Mouse (Mus musculus) liver, embryonic 11.5 days (tissue): ENCODE data around the gene Slc5a10. TPM values are rescaled to one million over a fixed set of nuclear protein-coding genes. Genes with fewer than 3 reads are reported as not detected.
"Not testable (repeated sequence)": the region's sequence is repeated elsewhere in the genome, so short reads cannot be mapped to it uniquely, and the experiment has no call there.

Experiments used
- ATAC-seq: fragments of 200-750 bp; cut with Nextera tagmentation; replicated peaks from 2 replicates; pipeline ENCODE4 v1.8.0; 2017; ENCODE audit warnings: moderate number of reproducible peaks, mild to moderate bottlenecking, moderate TSS enrichment, moderate library complexity; ENCODE audit not compliant: low FRiP score
- DNase-seq: peaks from one replicate; pipeline ENCODE4 v3.0.0-alpha.2; 2017; ENCODE audit warnings: low spot score
- H3K27ac ChIP-seq: fragments of 300-500 bp; sonication (generic); 2 replicates; pipeline ENCODE4 v1.5.1; 2014; ENCODE audit warnings: mild to moderate bottlenecking, low read depth, low read length, control low read depth
- H3K27me3 ChIP-seq: fragments of 300-500 bp; sonication (generic); replicated peaks from 2 replicates; pipeline ENCODE4 v1.6.1; 2014; ENCODE audit warnings: low read length, mixed read lengths; ENCODE audit not compliant: control insufficient read depth, insufficient read depth
- H3K36me3 ChIP-seq: fragments of 300-500 bp; sonication (generic); 2 replicates; pipeline ENCODE4 v1.6.1; 2014; ENCODE audit warnings: mild to moderate bottlenecking, low read length, moderate library complexity, mixed read lengths; ENCODE audit not compliant: control insufficient read depth, insufficient read depth
- H3K4me1 ChIP-seq: fragments of 300-500 bp; sonication (generic); replicated peaks from 2 replicates; pipeline ENCODE4 v1.6.1; 2014; ENCODE audit warnings: low read length, mixed read lengths; ENCODE audit not compliant: control insufficient read depth, insufficient read depth
- H3K4me2 ChIP-seq: fragments of 300-500 bp; sonication (generic); 2 replicates; pipeline ENCODE4 v1.6.1; 2014; ENCODE audit warnings: mild to moderate bottlenecking, control low read depth, moderate library complexity
- H3K4me3 ChIP-seq: fragments of 300-500 bp; sonication (generic); 2 replicates; pipeline ENCODE4 v1.5.1; 2014; ENCODE audit warnings: low read depth, low read length, control low read depth
- H3K9ac ChIP-seq: fragments of 300-500 bp; sonication (generic); 2 replicates; pipeline ENCODE4 v1.6.1; 2014; ENCODE audit warnings: low read depth, low read length, control low read depth
- H3K9me3 ChIP-seq: fragments of 300-500 bp; sonication (generic); 2 replicates; pipeline ENCODE4 v1.6.1; 2016; ENCODE audit warnings: low read length, inconsistent platforms, mixed read lengths; ENCODE audit not compliant: control insufficient read depth
- WGBS: fragments of 180-500 bp; shearing (Covaris S2); extraction: QIAGEN DNeasy Blood & Tissue Kit; methylation state at CpG from one replicate; pipeline ENCODE4 v1.1.7; 2014; 5-methylcytosine and 5-hydroxymethylcytosine counted together
- polyA plus RNA-seq: library from polyadenylated mRNA; unstranded; fragments of >200 nt; fragmentation: Nextera tagmentation; extraction: Ambion mirVana; gene quantifications from 2 replicates; pipeline ENCODE4 v1.2.1, GENCODE M21; 2014

Gene Slc5a10
- polyA plus RNA-seq, 1 experiment from 2014 or later: not detected

DNA sequence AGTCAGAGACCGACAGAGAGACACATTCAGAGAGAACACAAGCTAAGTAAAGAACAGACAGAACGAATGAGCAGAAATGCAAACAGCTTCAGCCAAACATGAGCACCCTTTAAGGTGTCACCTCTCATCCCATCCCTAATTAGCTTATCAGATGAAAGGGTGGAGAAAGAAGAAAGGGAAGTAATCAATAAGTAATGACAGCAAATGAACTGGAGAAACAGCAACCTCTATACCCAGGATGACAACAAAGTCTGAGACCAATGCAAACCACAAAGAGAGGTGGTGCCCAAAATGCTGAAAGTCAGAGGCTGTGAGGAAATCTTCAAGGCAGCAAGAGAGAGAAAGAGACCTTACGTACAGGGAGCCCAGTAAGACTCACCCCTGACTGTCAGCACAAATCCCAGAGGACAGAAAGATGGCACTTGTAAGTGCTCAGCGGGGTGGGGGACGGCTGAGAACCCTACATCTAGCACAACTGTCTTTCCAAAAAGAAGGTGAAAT is 75.2 kb downstream of the Slc5a10 start:
- H3K9ac ChIP-seq: no peak overlapping the region
- no peak overlapping the region for H3K4me3 ChIP-seq
- no peaks in the 10 kb centered on the region for H3K4me1 ChIP-seq
- no peaks in the 10 kb centered on the region for H3K36me3 ChIP-seq
- no peak overlapping the region for H3K4me2 ChIP-seq
- 64% methylated on average over 5 of the region's 5 CpGs for WGBS
- ATAC-seq (no peak), DNase-seq (no peak)
- H3K27ac ChIP-seq: no peak overlapping the region
- H3K9me3 ChIP-seq: no peaks in the 10 kb centered on the region
- H3K27me3 ChIP-seq: no peaks in the 10 kb centered on the region

DNA sequence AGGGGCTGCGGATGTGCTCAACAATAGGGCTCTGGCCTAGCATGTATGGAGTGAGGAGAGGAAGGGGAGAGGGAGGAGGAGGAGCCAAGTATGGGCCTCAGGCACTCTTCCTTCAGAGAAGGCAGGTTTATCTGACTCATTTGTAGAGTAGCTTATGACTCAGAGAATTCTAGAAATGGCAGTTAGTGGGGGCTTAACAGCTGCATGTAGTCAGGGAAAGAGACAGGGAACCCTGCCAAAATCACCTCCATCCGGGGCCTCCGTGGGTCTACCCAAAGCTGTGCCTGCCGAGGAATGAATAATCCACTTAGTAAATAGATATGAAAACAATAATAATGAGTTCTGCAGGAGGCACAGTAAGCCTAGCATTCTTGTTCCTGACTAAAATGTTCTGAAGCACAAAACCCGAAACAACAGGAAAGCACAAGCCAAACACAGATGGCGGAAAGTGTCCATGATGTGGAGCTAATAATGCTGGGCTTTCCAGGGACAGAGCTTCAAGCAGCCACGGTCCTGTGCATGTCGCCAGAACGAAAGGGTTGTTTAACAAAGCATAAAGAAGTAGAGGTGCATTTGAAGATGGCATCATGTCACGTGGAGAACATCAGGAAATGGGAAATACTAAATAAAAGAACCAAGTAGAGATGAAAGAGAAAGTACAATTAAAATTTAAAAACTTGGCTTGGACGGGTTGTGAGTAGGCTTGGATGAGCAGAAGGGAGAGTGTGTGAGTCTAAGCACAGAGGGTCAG is 75.9 kb downstream of the Slc5a10 start:
- ATAC-seq (no peak), DNase-seq (no peak)
- Histone ChIP-seq H3K9me3 (no peaks in the 10 kb centered on the region), H3K9ac (no peak overlapping the region), H3K4me1 (no peaks in the 10 kb centered on the region), H3K4me2 (no peak overlapping the region), H3K4me3 (no peak overlapping the region), H3K27ac (no peak overlapping the region), H3K27me3 (no peaks in the 10 kb centered on the region), H3K36me3 (no peaks in the 10 kb centered on the region)
- 78% methylated on average over 11 of the region's 11 CpGs for WGBS

DNA sequence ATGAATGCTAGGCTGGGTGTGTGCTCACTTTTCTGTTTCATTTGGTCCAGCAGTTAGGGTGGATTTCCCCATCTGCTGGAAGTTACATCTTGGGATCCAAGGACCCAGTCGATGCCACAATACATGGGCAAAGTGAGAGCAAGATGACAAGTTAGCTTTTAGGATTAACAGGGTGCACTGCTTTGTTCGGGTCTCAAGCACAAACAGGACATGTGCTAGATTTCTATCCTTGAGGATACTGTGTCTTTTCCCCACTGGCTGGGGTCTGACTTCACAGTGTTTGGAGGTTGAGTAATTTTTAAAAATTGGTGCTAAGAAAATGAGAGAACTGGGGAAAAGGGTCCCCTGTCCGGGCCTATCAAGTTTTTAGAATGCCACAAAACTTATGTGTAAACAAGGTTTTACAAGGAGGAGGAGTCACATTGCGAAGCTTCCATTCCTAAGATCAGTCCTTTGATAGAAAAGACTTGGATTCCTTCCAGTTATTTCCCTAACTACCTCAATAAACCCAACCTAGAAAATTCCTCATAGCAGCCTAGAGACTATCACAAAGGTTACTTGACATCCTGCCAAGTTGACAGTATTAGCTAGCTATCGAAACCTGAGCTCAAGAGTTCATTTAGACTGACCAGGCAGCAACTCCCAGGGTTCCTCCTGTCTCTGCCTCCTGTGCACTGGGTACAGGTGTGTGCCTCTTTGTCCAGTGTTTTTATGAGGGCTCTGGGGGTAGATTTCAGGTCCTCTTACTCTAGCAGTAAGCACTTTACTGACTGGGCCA is 77.3 kb downstream of the Slc5a10 start:
- ATAC-seq (no peak), DNase-seq (no peak)
- Histone ChIP-seq H3K27ac (no peak overlapping the region), H3K9me3 (no peaks in the 10 kb centered on the region), H3K4me2 (no peak overlapping the region), H3K9ac (no peak overlapping the region), H3K36me3 (no peaks in the 10 kb centered on the region), H3K27me3 (peaks cover 6% of the 10 kb centered on the region; the same call in 1 of the 2 replicates), H3K4me3 (no peak overlapping the region), H3K4me1 (no peaks in the 10 kb centered on the region)
- 74% methylated on average over 5 of the region's 5 CpGs for WGBS

DNA sequence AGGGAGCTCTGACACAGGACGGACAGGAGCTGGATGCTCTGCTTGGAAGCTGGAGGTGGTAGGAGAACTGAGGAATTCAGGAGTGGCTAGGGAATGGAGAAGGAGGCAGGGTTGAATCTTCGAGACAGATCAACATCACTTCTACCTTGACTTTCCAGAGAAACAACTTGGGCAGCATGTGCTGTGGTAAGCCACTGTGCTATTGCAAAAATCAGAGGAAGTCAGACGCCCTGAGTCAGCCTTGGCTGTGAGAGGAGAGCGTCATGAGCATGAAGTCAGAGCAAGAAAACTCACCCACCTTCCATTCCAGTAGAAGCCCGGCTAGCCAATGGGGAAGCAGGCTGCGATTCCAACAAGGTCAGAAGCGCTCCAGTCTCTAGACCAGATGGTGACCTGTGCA is 78.5 kb downstream of the Slc5a10 start:
- Histone ChIP-seq H3K4me1 (no peaks in the 10 kb centered on the region), H3K27me3 (peaks cover 6% of the 10 kb centered on the region; the same call in 1 of the 2 replicates), H3K9ac (no peak overlapping the region), H3K4me2 (no peak overlapping the region), H3K4me3 (no peak overlapping the region), H3K36me3 (no peaks in the 10 kb centered on the region), H3K27ac (no peak overlapping the region), H3K9me3 (no peaks in the 10 kb centered on the region)
- no peak for DNase-seq
- no peak for ATAC-seq
- WGBS: 65% methylated on average over 7 of the region's 7 CpGs

DNA sequence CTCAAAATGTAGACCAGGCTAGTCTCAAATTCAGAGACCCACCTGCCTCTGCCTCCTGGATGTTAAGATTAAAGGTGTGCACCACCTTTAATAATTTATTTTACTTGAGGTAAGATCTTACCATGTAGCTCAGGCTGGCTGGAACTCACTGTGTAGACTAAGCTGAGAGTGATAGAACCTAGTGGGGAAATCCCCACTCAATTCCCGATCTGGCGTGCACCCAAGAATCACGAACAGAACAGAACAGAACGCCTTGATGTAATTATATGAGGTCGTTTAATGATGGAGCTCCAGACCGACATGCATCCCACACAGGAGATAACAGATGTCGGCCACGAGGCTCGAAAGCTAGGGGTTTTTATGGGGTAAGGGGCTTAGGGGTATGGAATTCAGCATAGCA is 80.0 kb downstream of the Slc5a10 start:
- not testable (repeated sequence) for H3K4me2 ChIP-seq, H3K27me3 ChIP-seq, H3K4me1 ChIP-seq, H3K36me3 ChIP-seq, DNase-seq, H3K9me3 ChIP-seq, H3K4me3 ChIP-seq, ATAC-seq, H3K27ac ChIP-seq, H3K9ac ChIP-seq
- WGBS: 71% methylated on average over 9 of the region's 9 CpGs

DNA sequence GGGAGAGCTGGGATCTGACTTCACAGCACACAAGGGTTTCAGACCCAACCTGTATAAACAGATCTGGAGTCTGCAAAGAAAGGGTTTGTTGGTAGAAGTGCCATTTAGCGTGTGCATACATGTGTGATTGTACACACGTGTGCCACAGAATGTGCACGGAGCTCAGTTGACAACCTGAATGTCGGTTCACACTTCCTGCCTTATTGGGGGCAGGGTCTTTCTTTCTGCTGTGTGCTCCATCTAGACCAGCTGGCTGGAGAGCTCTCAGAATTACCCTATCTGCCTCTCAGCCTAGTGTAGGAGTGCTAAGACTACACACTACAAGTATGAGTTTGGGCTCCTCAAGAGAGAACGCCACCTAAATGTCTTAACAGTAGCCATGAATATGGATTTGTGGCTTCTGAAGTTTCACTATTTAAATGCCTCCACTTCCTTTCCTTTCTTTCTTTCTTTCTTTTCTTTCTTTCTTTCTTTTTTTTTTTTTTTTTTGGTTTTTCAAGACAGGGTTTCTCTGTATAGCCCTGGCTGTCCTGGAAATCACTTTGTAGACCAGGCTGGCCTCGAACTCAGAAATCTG is 80.9 kb downstream of the Slc5a10 start:
- DNase-seq: no peak
- Histone ChIP-seq H3K36me3 (no peaks in the 10 kb centered on the region), H3K9me3 (no peaks in the 10 kb centered on the region), H3K9ac (no peak overlapping the region), H3K27me3 (peaks cover 6% of the 10 kb centered on the region), H3K4me2 (no peak overlapping the region), H3K4me3 (no peak overlapping the region), H3K27ac (no peak overlapping the region), H3K4me1 (no peaks in the 10 kb centered on the region)
- 82% methylated on average over 6 of the region's 6 CpGs for WGBS
- no peak for ATAC-seq

DNA sequence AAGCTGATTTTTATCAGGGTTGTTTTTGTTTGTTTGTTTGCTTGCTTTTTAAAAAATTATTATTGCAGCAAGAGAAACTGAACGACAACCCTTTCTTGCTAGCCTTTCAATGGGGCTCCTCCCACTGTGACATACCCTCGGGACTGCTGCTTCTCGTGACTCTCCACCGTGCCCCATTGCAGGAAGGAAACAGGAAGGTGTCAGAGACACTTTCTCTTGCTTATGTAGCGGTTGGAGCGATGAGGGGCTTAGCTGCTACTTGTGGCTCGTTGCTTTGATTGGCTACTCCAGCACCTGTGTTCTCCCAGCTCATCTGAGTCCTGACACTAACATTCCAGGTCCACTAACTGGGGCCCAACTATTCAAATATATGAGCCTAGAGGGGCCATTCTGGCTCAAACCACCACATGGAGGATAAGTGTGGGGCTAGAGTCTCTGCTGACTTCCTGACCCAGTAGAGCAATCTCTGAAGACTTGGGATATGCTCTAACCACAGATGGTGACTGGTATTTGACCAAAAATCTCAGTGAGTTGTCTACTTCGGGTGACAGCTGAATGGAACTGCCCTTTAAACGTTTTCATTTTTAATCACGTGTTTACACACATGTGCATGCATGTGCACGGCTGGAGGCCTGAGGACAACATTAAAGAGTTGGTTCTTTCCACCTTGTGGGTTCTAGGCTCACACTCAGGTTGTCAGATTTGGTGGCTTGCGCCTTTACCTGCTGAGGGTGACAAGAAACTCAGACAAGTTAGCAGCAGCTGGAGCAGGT is 81.7 kb downstream of the Slc5a10 start:
- H3K4me1 ChIP-seq: no peaks in the 10 kb centered on the region
- no peak overlapping the region for H3K4me3 ChIP-seq
- ATAC-seq (no peak), DNase-seq (no peak)
- H3K27me3 ChIP-seq: peaks cover 6% of the 10 kb centered on the region
- no peaks in the 10 kb centered on the region for H3K9me3 ChIP-seq
- H3K36me3 ChIP-seq: no peaks in the 10 kb centered on the region
- no peak overlapping the region for H3K27ac ChIP-seq
- H3K4me2 ChIP-seq: no peak overlapping the region
- WGBS: 49% methylated on average over 12 of the region's 12 CpGs
- no peak overlapping the region for H3K9ac ChIP-seq

DNA sequence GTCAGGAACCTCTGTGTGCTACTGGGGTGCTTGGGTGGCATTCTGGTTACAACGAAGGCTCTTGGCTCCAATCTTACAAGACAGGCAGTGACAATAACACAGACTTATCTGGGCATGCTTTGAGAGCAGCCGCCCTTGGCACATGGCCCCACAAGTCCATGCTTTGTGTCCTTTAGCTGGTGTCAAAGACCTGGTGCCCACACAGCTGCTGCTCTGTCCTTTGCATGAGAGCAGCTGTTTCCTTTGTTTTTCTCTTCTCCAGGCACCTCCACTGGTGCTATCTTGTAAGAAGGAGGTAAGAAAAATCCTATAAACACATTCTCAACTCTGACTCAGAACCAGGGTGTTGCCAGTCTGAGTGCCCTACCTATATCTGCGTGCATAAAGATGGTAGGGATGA is 82.8 kb downstream of the Slc5a10 start:
- H3K4me2 ChIP-seq: no peak overlapping the region
- H3K9me3 ChIP-seq: no peaks in the 10 kb centered on the region
- 81% methylated on average over 3 of the region's 3 CpGs for WGBS
- H3K4me1 ChIP-seq: no peaks in the 10 kb centered on the region
- DNase-seq (no peak), ATAC-seq (no peak)
- H3K9ac ChIP-seq: no peak overlapping the region
- H3K27me3 ChIP-seq: peaks cover 6% of the 10 kb centered on the region
- H3K36me3 ChIP-seq: no peaks in the 10 kb centered on the region
- H3K27ac ChIP-seq: no peak overlapping the region
- no peak overlapping the region for H3K4me3 ChIP-seq
